Mouse (Mus musculus) heart, postnatal 0 days (tissue): ENCODE data around the gene Elp4. TPM values are rescaled to one million over a fixed set of nuclear protein-coding genes. Genes with fewer than 3 reads are reported as not detected.

Experiments
- ATAC-seq: fragments of 200-750 bp; cut with Nextera tagmentation; 2 replicates; pipeline ENCODE4 v1.8.0; 2017; ENCODE audit warnings: low read depth, moderate number of reproducible peaks, moderate library complexity; ENCODE audit not compliant: insufficient read depth
- DNase-seq: peaks from one replicate; pipeline ENCODE4 v3.0.0-alpha.2; 2016; ENCODE audit warnings: low spot score
- H3K27ac ChIP-seq: fragments of 300-500 bp; sonication (generic); 2 replicates; pipeline ENCODE4 v1.5.1; 2014; ENCODE audit warnings: low read depth, mild to moderate bottlenecking
- H3K27me3 ChIP-seq: fragments of 300-500 bp; sonication (generic); 2 replicates; pipeline ENCODE4 v1.6.1; 2014; ENCODE audit warnings: low read length, mixed read lengths; ENCODE audit not compliant: control insufficient read depth, insufficient read depth
- H3K36me3 ChIP-seq: fragments of 300-500 bp; sonication (generic); replicated peaks from 2 replicates; pipeline ENCODE4 v1.6.1; 2014; ENCODE audit warnings: low read length, mixed read lengths; ENCODE audit not compliant: control insufficient read depth, insufficient read depth
- H3K4me1 ChIP-seq: fragments of 300-500 bp; sonication (generic); 2 replicates; pipeline ENCODE4 v1.6.1; 2014; ENCODE audit warnings: antibody characterized with exemption; ENCODE audit not compliant: control insufficient read depth, insufficient read depth
- H3K4me2 ChIP-seq: fragments of 300-500 bp; sonication (generic); 2 replicates; pipeline ENCODE4 v1.6.1; 2014; ENCODE audit warnings: low read depth, mild to moderate bottlenecking, low read length, moderate library complexity
- H3K4me3 ChIP-seq: fragments of 300-500 bp; sonication (generic); 2 replicates; pipeline ENCODE4 v1.5.1; 2014; ENCODE audit warnings: low read depth, low read length
- H3K9ac ChIP-seq: fragments of 300-500 bp; sonication (generic); replicated peaks from 2 replicates; pipeline ENCODE4 v1.6.1; 2014; ENCODE audit warnings: low read depth, low read length, mixed read lengths
- H3K9me3 ChIP-seq: fragments of 300-500 bp; sonication (generic); replicated peaks from 2 replicates; pipeline ENCODE4 v1.6.1; 2016; ENCODE audit warnings: low read length; ENCODE audit not compliant: control insufficient read depth
- CTCF ChIP-seq: IDR thresholded peaks from 2 replicates; pipeline ENCODE4 v1.5.1; 2016; ENCODE audit warnings: antibody characterized with exemption, control low read depth, low read depth
- EP300 ChIP-seq: IDR thresholded peaks from 2 replicates; pipeline ENCODE4 v1.6.1; 2016; ENCODE audit warnings: antibody characterized with exemption, low read depth
- WGBS: fragments of 180-500 bp; shearing (Covaris S2); extraction: QIAGEN DNeasy Blood & Tissue Kit; methylation state at CpG from one replicate; pipeline ENCODE4 v1.1.7; 2014; 5-methylcytosine and 5-hydroxymethylcytosine counted together
- polyA plus RNA-seq: library from polyadenylated mRNA; unstranded; fragments of >200 nt; fragmentation: Nextera tagmentation; extraction: Ambion mirVana; gene quantifications from 2 replicates; pipeline ENCODE4 v1.2.1, GENCODE M21; 2015
- total RNA-seq: library from RNA; depleted of rRNA; stranded (reverse); fragments of >200 nt; gene quantifications from 2 replicates; pipeline ENCODE4 v1.2.3, GENCODE M21; 2014; ENCODE audit warnings: low replicate concordance

Elp4 gene
- total and polyA plus RNA-seq, 2 experiments from 2014 or later: 3.0 to 13.1 TPM

GRCm38 (mm10) chr2:105804506-105804905 is 99.9 kb downstream of the Elp4 start:
- TF ChIP-seq CTCF (no peak), EP300 (no peak)
- no peaks in the 10 kb centered on the region for H3K27me3 ChIP-seq
- H3K27ac ChIP-seq: no peak overlapping the region
- no peak for ATAC-seq
- H3K4me2 ChIP-seq: no peak overlapping the region
- H3K4me3 ChIP-seq: no peak overlapping the region
- no peaks in the 10 kb centered on the region for H3K36me3 ChIP-seq
- no peak overlapping the region for H3K9ac ChIP-seq
- H3K9me3 ChIP-seq: no peaks in the 10 kb centered on the region
- 0 out of 2 replicates have a peak, but pooled peaks cover 4% of the 10 kb centered on the region for H3K4me1 ChIP-seq
- no peak for DNase-seq
- 61% methylated on average over 10 of the region's 10 CpGs for WGBS

GRCm38 (mm10) chr2:105803427-105803826 is 100.9 kb downstream of the Elp4 start:
- no peak overlapping the region for H3K4me2 ChIP-seq
- no peak for TF ChIP-seq CTCF
- TF ChIP-seq EP300: no peak
- DNase-seq: no peak
- WGBS: 50% methylated on average over 5 of the region's 5 CpGs
- no peak overlapping the region for H3K27ac ChIP-seq
- ATAC-seq: no peak
- 0 out of 2 replicates have a peak, but pooled peaks cover 4% of the 10 kb centered on the region for H3K4me1 ChIP-seq
- H3K9ac ChIP-seq: no peak overlapping the region
- no peaks in the 10 kb centered on the region for H3K36me3 ChIP-seq
- no peaks in the 10 kb centered on the region for H3K9me3 ChIP-seq
- no peak overlapping the region for H3K4me3 ChIP-seq
- H3K27me3 ChIP-seq: no peaks in the 10 kb centered on the region

GRCm38 (mm10) chr2:105802902-105803301 is 101.5 kb downstream of the Elp4 start:
- Histone ChIP-seq H3K4me1 (0 out of 2 replicates have a peak, but pooled peaks cover 4% of the 10 kb centered on the region), H3K9me3 (no peaks in the 10 kb centered on the region), H3K36me3 (no peaks in the 10 kb centered on the region), H3K9ac (no peak overlapping the region), H3K27ac (no peak overlapping the region), H3K4me3 (no peak overlapping the region), H3K4me2 (no peak overlapping the region), H3K27me3 (no peaks in the 10 kb centered on the region)
- ATAC-seq (no peak), DNase-seq (no peak)
- TF ChIP-seq CTCF: no peak
- TF ChIP-seq EP300: no peak
- WGBS: 82% methylated on average over 2 of the region's 2 CpGs

GRCm38 (mm10) chr2:105801536-105801935 is 102.8 kb downstream of the Elp4 start:
- DNase-seq: no peak
- H3K9me3 ChIP-seq: no peaks in the 10 kb centered on the region
- H3K4me1 ChIP-seq: 0 out of 2 replicates have a peak, but pooled peaks cover 4% of the 10 kb centered on the region
- H3K4me3 ChIP-seq: no peak overlapping the region
- H3K9ac ChIP-seq: no peak overlapping the region
- H3K27ac ChIP-seq: no peak overlapping the region
- no peak for ATAC-seq
- H3K36me3 ChIP-seq: no peaks in the 10 kb centered on the region
- TF ChIP-seq EP300 (no peak), CTCF (no peak)
- no peak overlapping the region for H3K4me2 ChIP-seq
- H3K27me3 ChIP-seq: no peaks in the 10 kb centered on the region
- 87% methylated on average over 6 of the region's 6 CpGs for WGBS

GRCm38 (mm10) chr2:105800694-105801093 is 103.7 kb downstream of the Elp4 start:
- H3K9ac ChIP-seq: no peak overlapping the region
- no peaks in the 10 kb centered on the region for H3K27me3 ChIP-seq
- H3K4me2 ChIP-seq: no peak overlapping the region
- H3K4me1 ChIP-seq: 0 out of 2 replicates have a peak, but pooled peaks cover 4% of the 10 kb centered on the region
- no peaks in the 10 kb centered on the region for H3K9me3 ChIP-seq
- WGBS: 38% methylated on average over 1 of the region's 1 CpGs
- TF ChIP-seq CTCF: no peak
- H3K36me3 ChIP-seq: no peaks in the 10 kb centered on the region
- H3K27ac ChIP-seq: no peak overlapping the region
- no peak overlapping the region for H3K4me3 ChIP-seq
- no peak for ATAC-seq
- no peak for DNase-seq

- 79% methylated on average over 2 of the region's 2 CpGs for WGBS
- DNase-seq: no peak
- no peaks in the 10 kb centered on the region for H3K27me3 ChIP-seq
- 0 out of 2 replicates have a peak, but pooled peaks cover 4% of the 10 kb centered on the region for H3K4me1 ChIP-seq
- H3K9me3 ChIP-seq: no peaks in the 10 kb centered on the region
- H3K9ac ChIP-seq: no peak overlapping the region
- TF ChIP-seq EP300: no peak
- TF ChIP-seq CTCF: no peak
- H3K4me3 ChIP-seq: no peak overlapping the region
- no peaks in the 10 kb centered on the region for H3K36me3 ChIP-seq
- no peak overlapping the region for H3K4me2 ChIP-seq
- no peak for ATAC-seq
- H3K27ac ChIP-seq: no peak overlapping the region
Observed at GRCm38 (mm10) chr2:105799840-105800239, 104.5 kb downstream of the Elp4 start.
